Mouse (Mus musculus): Measurements from ENCODE around the gene Ctla4. TPM values are rescaled to one million over a fixed set of nuclear protein-coding genes. Genes with fewer than 3 reads are reported as not detected.
A peak's percentile ranks its signal among the peaks of the same experiment; 100 is the strongest.

Gene Ctla4
- polyA plus RNA-seq, 1 experiment: 7.4 TPM

- no peak overlapping the region for H3K4me3 ChIP-seq (ENCODE audit: control insufficient read depth, insufficient read depth, low read length)
- DNase-seq: no peak
- 93% methylated on average over 6 of the region's 6 CpGs for WGBS
- 0 out of 2 replicates have a peak, but pooled peaks cover 3% of the 10 kb centered on the region for H3K4me1 ChIP-seq (replicated peaks; ENCODE audit: control insufficient read depth, insufficient read depth, low read length)
- H3K27me3 ChIP-seq (ENCODE audit: control insufficient read depth, insufficient read depth, low read length): no peaks in the 10 kb centered on the region
- H3K36me3 ChIP-seq (ENCODE audit: control insufficient read depth, insufficient read depth, low read length): no peaks in the 10 kb centered on the region
- H3K27ac ChIP-seq (ENCODE audit: control insufficient read depth, insufficient read depth, low read length): no peak overlapping the region
- TF ChIP-seq POLR2A (IDR thresholded peaks at IDR 0.05; ENCODE audit: control insufficient read depth, extremely low read depth, insufficient read depth, low read length, poor library complexity) (no peak), CTCF (IDR thresholded peaks at IDR 0.05; ENCODE audit: borderline replicate concordance, control insufficient read depth, extremely low read depth, insufficient read depth, low read length, poor library complexity) (no peak)
Observed at GRCm38 (mm10) chr1:60956196-60956595, 69.4 kb downstream of the Ctla4 start.

GRCm38 (mm10) chr1:60958287-60958686 lies 71.5 kb downstream of the Ctla4 start:
- no peaks in the 10 kb centered on the region for H3K27me3 ChIP-seq (ENCODE audit: control insufficient read depth, insufficient read depth, low read length)
- H3K27ac ChIP-seq (ENCODE audit: control insufficient read depth, insufficient read depth, low read length): no peak overlapping the region
- DNase-seq: peak; percentile 28
- 0 out of 2 replicates have a peak, but pooled peaks cover 3% of the 10 kb centered on the region for H3K4me1 ChIP-seq (replicated peaks; ENCODE audit: control insufficient read depth, insufficient read depth, low read length)
- no peak overlapping the region for H3K4me3 ChIP-seq (ENCODE audit: control insufficient read depth, insufficient read depth, low read length)
- WGBS: 91% methylated on average over 1 of the region's 1 CpGs
- TF ChIP-seq CTCF (IDR thresholded peaks at IDR 0.05; ENCODE audit: borderline replicate concordance, control insufficient read depth, extremely low read depth, insufficient read depth, low read length, poor library complexity) (no peak), POLR2A (IDR thresholded peaks at IDR 0.05; ENCODE audit: control insufficient read depth, extremely low read depth, insufficient read depth, low read length, poor library complexity) (no peak)
- no peaks in the 10 kb centered on the region for H3K36me3 ChIP-seq (ENCODE audit: control insufficient read depth, insufficient read depth, low read length)

- no peak for DNase-seq
- Histone ChIP-seq H3K4me1 (replicated peaks; ENCODE audit: control insufficient read depth, insufficient read depth, low read length) (0 out of 2 replicates have a peak, but pooled peaks cover 3% of the 10 kb centered on the region), H3K36me3 (ENCODE audit: control insufficient read depth, insufficient read depth, low read length) (no peaks in the 10 kb centered on the region), H3K27ac (ENCODE audit: control insufficient read depth, insufficient read depth, low read length) (no peak overlapping the region), H3K4me3 (ENCODE audit: control insufficient read depth, insufficient read depth, low read length) (no peak overlapping the region), H3K27me3 (ENCODE audit: control insufficient read depth, insufficient read depth, low read length) (no peaks in the 10 kb centered on the region)
- no peak for TF ChIP-seq POLR2A (IDR thresholded peaks at IDR 0.05; ENCODE audit: control insufficient read depth, extremely low read depth, insufficient read depth, low read length, poor library complexity)
- no peak for TF ChIP-seq CTCF (IDR thresholded peaks at IDR 0.05; ENCODE audit: borderline replicate concordance, control insufficient read depth, extremely low read depth, insufficient read depth, low read length, poor library complexity)
- 95% methylated on average over 4 of the region's 4 CpGs for WGBS
Observed at GRCm38 (mm10) chr1:60959246-60959645, 72.4 kb downstream of the Ctla4 start.

DNA sequence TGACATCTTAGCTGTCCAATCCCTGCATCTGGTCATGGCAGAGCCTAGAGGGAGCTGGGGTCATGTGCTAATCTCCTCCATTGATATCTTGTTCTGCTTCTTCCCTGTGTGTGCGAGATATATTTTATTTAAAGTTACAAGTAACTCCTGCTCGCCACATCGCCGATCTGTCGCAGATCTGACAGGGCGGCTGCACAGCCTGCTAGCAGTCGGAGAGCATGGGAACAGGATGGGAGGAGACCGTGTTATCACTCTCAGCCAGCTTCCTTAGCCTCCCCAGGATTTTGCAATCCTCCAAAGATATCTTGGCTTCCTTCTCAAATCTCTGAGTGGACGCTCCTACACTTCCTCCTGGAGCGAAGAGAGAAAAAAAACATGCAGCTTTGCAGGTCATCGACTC lies 73.7 kb downstream of the Ctla4 start:
- H3K4me1 ChIP-seq (replicated peaks; ENCODE audit: control insufficient read depth, insufficient read depth, low read length): 0 out of 2 replicates have a peak, but pooled peaks cover 3% of the 10 kb centered on the region
- H3K27me3 ChIP-seq (ENCODE audit: control insufficient read depth, insufficient read depth, low read length): no peaks in the 10 kb centered on the region
- H3K27ac ChIP-seq (ENCODE audit: control insufficient read depth, insufficient read depth, low read length): no peak overlapping the region
- WGBS: 24% methylated on average over 11 of the region's 11 CpGs
- TF ChIP-seq POLR2A (IDR thresholded peaks at IDR 0.05; ENCODE audit: control insufficient read depth, extremely low read depth, insufficient read depth, low read length, poor library complexity) (no peak), CTCF (IDR thresholded peaks at IDR 0.05; ENCODE audit: borderline replicate concordance, control insufficient read depth, extremely low read depth, insufficient read depth, low read length, poor library complexity) (no peak)
- DNase-seq: no peak
- no peaks in the 10 kb centered on the region for H3K36me3 ChIP-seq (ENCODE audit: control insufficient read depth, insufficient read depth, low read length)
- H3K4me3 ChIP-seq (ENCODE audit: control insufficient read depth, insufficient read depth, low read length): no peak overlapping the region

- DNase-seq: peak; percentile 69
- H3K4me3 ChIP-seq (ENCODE audit: control insufficient read depth, insufficient read depth, low read length): no peak overlapping the region
- H3K4me1 ChIP-seq (replicated peaks; ENCODE audit: control insufficient read depth, insufficient read depth, low read length): 0 out of 2 replicates have a peak, but pooled peaks cover 3% of the 10 kb centered on the region
- H3K27ac ChIP-seq (ENCODE audit: control insufficient read depth, insufficient read depth, low read length): no peak overlapping the region
- no peaks in the 10 kb centered on the region for H3K36me3 ChIP-seq (ENCODE audit: control insufficient read depth, insufficient read depth, low read length)
- TF ChIP-seq CTCF (IDR thresholded peaks at IDR 0.05; ENCODE audit: borderline replicate concordance, control insufficient read depth, extremely low read depth, insufficient read depth, low read length, poor library complexity) (no peak), POLR2A (IDR thresholded peaks at IDR 0.05; ENCODE audit: control insufficient read depth, extremely low read depth, insufficient read depth, low read length, poor library complexity) (no peak)
- H3K27me3 ChIP-seq (ENCODE audit: control insufficient read depth, insufficient read depth, low read length): no peaks in the 10 kb centered on the region
- 9% methylated on average over 4 of the region's 4 CpGs for WGBS
Observed at GRCm38 (mm10) chr1:60961080-60961479, 74.3 kb downstream of the Ctla4 start.

DNA sequence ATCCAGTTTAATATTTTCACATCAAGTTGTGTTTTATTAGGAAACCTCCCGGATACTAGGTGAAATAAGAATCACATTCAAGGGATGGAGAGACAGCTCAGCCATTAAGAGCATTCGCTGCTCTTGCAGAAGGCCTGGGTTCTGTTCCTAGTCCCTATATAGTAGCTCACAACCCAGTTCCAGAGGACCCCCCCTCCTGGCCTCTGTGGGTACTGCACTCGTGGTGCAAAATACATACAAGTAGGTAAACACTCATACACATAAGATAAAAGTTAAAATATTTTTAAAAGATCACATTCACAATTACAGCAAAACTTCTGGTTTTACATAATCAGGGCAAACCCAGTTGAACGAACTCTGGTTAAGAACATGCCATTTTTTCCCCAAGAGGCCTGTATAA lies 75.3 kb downstream of the Ctla4 start:
- no peaks in the 10 kb centered on the region for H3K36me3 ChIP-seq (ENCODE audit: control insufficient read depth, insufficient read depth, low read length)
- H3K27me3 ChIP-seq (ENCODE audit: control insufficient read depth, insufficient read depth, low read length): no peaks in the 10 kb centered on the region
- DNase-seq: no peak
- H3K27ac ChIP-seq (ENCODE audit: control insufficient read depth, insufficient read depth, low read length): no peak overlapping the region
- WGBS: 93% methylated on average over 4 of the region's 4 CpGs
- no peak overlapping the region for H3K4me3 ChIP-seq (ENCODE audit: control insufficient read depth, insufficient read depth, low read length)
- 0 out of 2 replicates have a peak, but pooled peaks cover 3% of the 10 kb centered on the region for H3K4me1 ChIP-seq (replicated peaks; ENCODE audit: control insufficient read depth, insufficient read depth, low read length)
- no peak for TF ChIP-seq POLR2A (IDR thresholded peaks at IDR 0.05; ENCODE audit: control insufficient read depth, extremely low read depth, insufficient read depth, low read length, poor library complexity)
- no peak for TF ChIP-seq CTCF (IDR thresholded peaks at IDR 0.05; ENCODE audit: borderline replicate concordance, control insufficient read depth, extremely low read depth, insufficient read depth, low read length, poor library complexity)

Other genes starting within 250 kb of the Ctla4 start
- gene Cd28, start 170.2 kb upstream of the Ctla4 start, polyA plus RNA-seq (2012; rRNA removed): 56.0 and 58.4 TPM in 2 replicates
- gene Icos, start 90.9 kb downstream of the Ctla4 start, polyA plus RNA-seq (2012; rRNA removed): 8.1 and 8.9 TPM in 2 replicates

All from thymus, adult 2 months (tissue).